Mouse (Mus musculus): ENCODE data around the gene Olfr1134.

DNA sequence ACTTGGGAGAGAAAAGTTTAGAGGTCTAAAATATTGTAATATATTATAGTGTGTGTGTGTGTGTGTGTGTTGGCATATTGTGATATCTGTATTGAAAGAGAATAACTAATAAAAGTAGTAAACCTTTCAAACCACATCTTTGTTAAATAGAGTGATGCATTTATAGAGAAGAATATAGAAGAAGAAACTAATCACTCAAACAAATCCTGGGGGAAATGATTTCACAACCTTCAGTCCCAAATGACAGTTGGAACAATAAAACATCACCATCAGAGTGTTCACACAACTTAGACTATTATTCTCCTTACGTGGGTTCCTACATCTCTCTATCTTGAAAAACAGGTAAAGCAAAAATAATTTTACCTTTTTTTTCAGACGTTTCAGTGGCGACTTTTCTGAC, 31.5 kb downstream of the Olfr1134 start, which contains the start of gene Olfr1131:
- no peak for TF ChIP-seq EP300 (IDR thresholded peaks at IDR 0.05)
- no peak for TF ChIP-seq CTCF (IDR thresholded peaks at IDR 0.05)
